Mouse (Mus musculus) liver, embryonic 15.5 days (tissue): Measurements from ENCODE around the gene Fndc3b. TPM values are rescaled to one million over a fixed set of nuclear protein-coding genes. Genes with fewer than 3 reads are reported as not detected.

Experiments used
- ATAC-seq: fragments of 200-750 bp; cut with Nextera tagmentation; 2 replicates; pipeline ENCODE4 v1.8.0; 2017; ENCODE audit warnings: moderate number of reproducible peaks, mild to moderate bottlenecking, moderate library complexity; ENCODE audit not compliant: insufficient read depth
- H3K27ac ChIP-seq: fragments of 300-500 bp; sonication (generic); replicated peaks from 2 replicates; pipeline ENCODE4 v1.5.1; 2015; ENCODE audit warnings: mild to moderate bottlenecking, inconsistent platforms
- H3K27me3 ChIP-seq: fragments of 300-500 bp; sonication (generic); 2 replicates; pipeline ENCODE4 v1.6.1; 2015; ENCODE audit warnings: mild to moderate bottlenecking, inconsistent platforms
- H3K36me3 ChIP-seq: fragments of 300-500 bp; sonication (generic); replicated peaks from 2 replicates; pipeline ENCODE4 v1.6.1; 2015; ENCODE audit warnings: moderate library complexity, mild to moderate bottlenecking, inconsistent platforms
- H3K4me1 ChIP-seq: fragments of 300-500 bp; sonication (generic); replicated peaks from 2 replicates; pipeline ENCODE4 v1.6.1; 2015; ENCODE audit warnings: inconsistent platforms
- H3K4me2 ChIP-seq: fragments of 300-500 bp; sonication (generic); 2 replicates; pipeline ENCODE4 v1.6.1; 2015; ENCODE audit warnings: moderate library complexity, mild to moderate bottlenecking, inconsistent platforms
- H3K4me3 ChIP-seq: fragments of 300-500 bp; sonication (generic); replicated peaks from 2 replicates; pipeline ENCODE4 v1.5.1; 2015; ENCODE audit warnings: mild to moderate bottlenecking, inconsistent platforms
- H3K9ac ChIP-seq: fragments of 300-500 bp; sonication (generic); 2 replicates; pipeline ENCODE4 v1.6.1; 2015; ENCODE audit warnings: moderate library complexity, mild to moderate bottlenecking, inconsistent platforms
- H3K9me3 ChIP-seq: fragments of 300-500 bp; sonication (generic); replicated peaks from 2 replicates; pipeline ENCODE4 v1.6.1; 2016; ENCODE audit warnings: inconsistent platforms
- WGBS: fragments of 180-500 bp; shearing (Covaris S2); methylation state at CpG from one replicate; pipeline ENCODE4 v1.1.7; 2015; ENCODE audit warnings: mixed read lengths; ENCODE audit not compliant: insufficient replicate concordance; 5-methylcytosine and 5-hydroxymethylcytosine counted together
- polyA plus RNA-seq: library from polyadenylated mRNA; unstranded; fragments of >200 nt; fragmentation: Nextera tagmentation; extraction: Ambion mirVana; gene quantifications from 2 replicates; pipeline ENCODE4 v1.2.1, GENCODE M21; 2015

The Fndc3b gene
- polyA plus RNA-seq, 1 experiment from 2014 or later = 8.5 TPM

DNA sequence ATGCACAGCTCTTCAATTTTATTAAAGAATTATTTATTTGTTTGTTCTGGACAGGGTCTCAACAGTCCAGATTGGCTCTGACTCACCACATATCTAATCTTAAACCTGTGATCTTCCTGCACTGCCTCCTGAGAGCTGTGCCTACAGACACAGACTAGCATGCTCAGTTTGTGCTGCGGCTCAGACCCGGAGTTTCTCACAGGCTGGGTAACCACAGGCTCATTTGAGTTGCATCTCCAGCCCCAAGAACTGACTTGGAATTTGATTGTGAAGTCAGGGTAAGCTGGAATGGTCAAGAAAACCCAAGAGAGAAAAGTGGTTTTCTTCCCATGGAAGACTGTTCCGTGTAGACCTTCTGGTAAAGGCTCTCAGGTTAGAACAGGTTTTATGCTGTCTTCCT is 184.1 kb downstream of the Fndc3b start:
- Histone ChIP-seq H3K27ac (no peak overlapping the region), H3K4me3 (no peak overlapping the region), H3K9ac (no peak overlapping the region), H3K9me3 (no peaks in the 10 kb centered on the region), H3K4me1 (no peaks in the 10 kb centered on the region), H3K36me3 (no peaks in the 10 kb centered on the region; the same call in 1 of the 2 replicates), H3K27me3 (no peaks in the 10 kb centered on the region), H3K4me2 (no peak overlapping the region)
- no peak for ATAC-seq
- WGBS = 59% methylated on average over 3 of the region's 3 CpGs

DNA sequence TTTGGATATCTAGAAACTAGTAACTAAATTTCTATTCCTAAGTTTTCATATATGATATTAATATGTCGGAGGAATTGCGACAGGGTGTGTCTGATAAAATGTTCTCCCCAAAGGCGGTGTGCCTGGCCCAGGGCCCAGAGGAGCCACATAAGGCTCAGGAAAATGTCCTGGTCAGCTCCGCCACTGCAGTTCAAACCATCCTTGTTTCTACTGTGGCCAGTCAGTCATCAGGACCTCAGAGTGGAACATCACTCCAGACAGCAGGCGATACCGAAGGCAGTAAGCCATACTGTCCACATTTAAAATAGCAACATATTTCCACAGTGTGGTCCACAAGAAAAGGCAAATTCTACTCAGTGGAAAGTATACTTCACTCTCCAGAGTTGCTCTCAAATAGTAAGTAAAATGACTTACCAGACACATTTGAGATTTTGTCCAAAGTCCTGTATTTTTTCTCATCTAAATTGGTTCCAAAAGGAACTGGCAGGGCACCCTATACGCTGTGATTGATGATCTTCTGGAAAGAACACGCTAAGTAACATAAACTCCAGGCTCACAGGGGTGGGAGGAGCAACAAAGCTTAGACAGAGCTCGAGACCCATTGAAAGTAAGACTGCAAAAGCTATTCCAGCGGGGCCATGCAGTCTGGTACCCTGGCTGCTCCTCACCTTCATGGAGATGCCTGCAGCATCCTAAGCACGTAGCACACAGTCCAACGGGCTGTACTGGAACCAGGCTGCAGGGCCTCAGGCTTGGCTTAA is 187.8 kb downstream of the Fndc3b start:
- H3K9me3 ChIP-seq = no peaks in the 10 kb centered on the region
- 71% methylated on average over 12 of the region's 12 CpGs for WGBS
- H3K27ac ChIP-seq = no peak overlapping the region
- H3K27me3 ChIP-seq = no peaks in the 10 kb centered on the region
- no peak overlapping the region for H3K4me2 ChIP-seq
- no peaks in the 10 kb centered on the region for H3K4me1 ChIP-seq
- no peak overlapping the region for H3K4me3 ChIP-seq
- peaks cover 4% of the 10 kb centered on the region; the same call in 1 of the 2 replicates for H3K36me3 ChIP-seq
- ATAC-seq = no peak
- H3K9ac ChIP-seq = no peak overlapping the region

DNA sequence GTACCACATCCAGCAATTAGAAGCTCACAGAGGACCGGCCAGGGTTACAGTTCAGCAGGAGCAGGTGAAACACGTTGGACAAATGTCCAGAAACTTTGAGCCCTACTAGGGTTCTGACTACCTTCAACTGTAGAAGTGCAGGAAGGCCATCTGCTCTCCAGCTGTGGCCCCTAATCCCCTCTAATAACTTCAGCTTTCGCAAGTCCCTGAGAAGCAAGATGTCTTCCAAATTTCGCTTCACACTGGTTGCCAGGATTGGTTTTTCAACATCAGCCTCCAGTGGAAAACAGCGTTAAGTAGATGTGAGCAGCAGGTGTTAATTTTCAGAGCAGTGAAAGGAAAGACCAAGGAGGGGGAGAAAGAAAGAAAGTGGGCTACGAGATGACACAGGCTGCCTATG is 190.7 kb downstream of the Fndc3b start:
- Histone ChIP-seq H3K27ac (no peak overlapping the region), H3K4me1 (no peaks in the 10 kb centered on the region), H3K9me3 (no peaks in the 10 kb centered on the region), H3K4me3 (no peak overlapping the region), H3K4me2 (no peak overlapping the region), H3K27me3 (no peaks in the 10 kb centered on the region), H3K36me3 (0 out of 2 replicates have a peak, but pooled peaks cover 4% of the 10 kb centered on the region), H3K9ac (no peak overlapping the region)
- 56% methylated on average over 6 of the region's 6 CpGs for WGBS
- no peak for ATAC-seq

DNA sequence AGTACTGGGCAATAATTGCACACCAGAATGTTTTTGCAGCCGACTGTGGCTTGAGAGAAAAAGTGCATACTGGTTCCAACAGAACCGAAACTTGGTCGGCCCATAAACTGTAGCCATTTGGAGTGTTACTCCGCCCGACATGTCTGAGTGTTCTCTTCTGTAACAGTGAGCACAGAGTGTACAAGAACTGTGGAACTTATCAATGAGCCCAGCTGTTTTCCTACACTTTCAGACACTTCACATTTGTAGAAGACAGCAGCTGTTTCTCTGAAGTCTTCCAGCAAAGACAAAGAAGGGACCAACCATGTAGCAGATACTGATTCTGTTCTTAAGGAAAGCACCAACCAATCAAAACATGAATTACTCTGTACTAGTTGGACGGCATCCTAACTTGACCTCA is 191.6 kb downstream of the Fndc3b start:
- no peaks in the 10 kb centered on the region for H3K9me3 ChIP-seq
- H3K36me3 ChIP-seq = 0 out of 2 replicates have a peak, but pooled peaks cover 4% of the 10 kb centered on the region
- no peak overlapping the region for H3K9ac ChIP-seq
- WGBS = 62% methylated on average over 6 of the region's 6 CpGs
- H3K4me1 ChIP-seq = no peaks in the 10 kb centered on the region
- no peak for ATAC-seq
- no peak overlapping the region for H3K4me3 ChIP-seq
- H3K4me2 ChIP-seq = no peak overlapping the region
- H3K27me3 ChIP-seq = no peaks in the 10 kb centered on the region
- H3K27ac ChIP-seq = no peak overlapping the region

DNA sequence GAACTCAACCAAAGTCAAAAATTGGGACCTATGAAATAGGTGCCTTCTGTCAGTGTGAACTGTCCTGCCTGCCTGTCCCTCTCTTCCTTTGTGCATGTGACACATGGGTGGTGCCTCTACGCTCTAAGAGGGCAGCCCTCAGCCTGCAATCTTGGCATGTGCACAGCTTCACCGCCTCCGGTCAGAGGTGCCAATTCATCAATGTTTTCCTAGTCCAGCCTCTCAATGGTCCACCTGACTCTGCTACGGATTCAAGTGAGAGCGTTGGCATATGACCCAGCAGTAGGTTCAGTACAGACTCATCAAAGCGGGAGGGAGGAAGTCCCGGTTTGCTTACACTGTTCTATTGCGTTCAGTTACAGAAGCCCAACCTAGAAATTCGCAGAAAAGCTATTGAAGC is 192.2 kb downstream of the Fndc3b start:
- Histone ChIP-seq H3K27ac (no peak overlapping the region), H3K27me3 (no peaks in the 10 kb centered on the region), H3K4me2 (no peak overlapping the region), H3K4me3 (no peak overlapping the region), H3K9ac (no peak overlapping the region), H3K9me3 (no peaks in the 10 kb centered on the region), H3K4me1 (no peaks in the 10 kb centered on the region), H3K36me3 (0 out of 2 replicates have a peak, but pooled peaks cover 4% of the 10 kb centered on the region)
- no peak for ATAC-seq
- 72% methylated on average over 9 of the region's 9 CpGs for WGBS

DNA sequence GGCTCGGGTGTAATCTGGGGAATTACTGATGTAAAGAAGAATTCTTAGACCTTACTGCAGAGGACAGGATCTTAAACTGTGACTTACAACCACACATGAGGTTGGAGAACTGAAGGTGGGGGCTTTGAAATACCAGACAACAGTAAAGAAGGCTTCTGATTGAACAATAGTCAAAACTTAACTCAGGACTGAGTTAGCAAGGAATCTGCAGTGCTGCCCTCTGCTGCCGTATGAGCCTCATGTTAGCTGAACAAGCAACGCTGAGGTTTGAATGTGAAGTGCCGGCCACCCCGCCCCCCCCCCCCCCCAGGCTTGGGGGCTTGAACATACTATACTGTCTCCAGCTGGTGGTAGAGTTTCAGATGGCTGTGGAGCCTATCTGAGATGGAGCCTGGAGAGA is 194.6 kb downstream of the Fndc3b start:
- 61% methylated on average over 5 of the region's 5 CpGs for WGBS
- Histone ChIP-seq H3K4me2 (no peak overlapping the region), H3K4me1 (no peaks in the 10 kb centered on the region), H3K9ac (no peak overlapping the region), H3K36me3 (0 out of 2 replicates have a peak, but pooled peaks cover 4% of the 10 kb centered on the region), H3K27me3 (no peaks in the 10 kb centered on the region), H3K4me3 (no peak overlapping the region), H3K9me3 (no peaks in the 10 kb centered on the region), H3K27ac (no peak overlapping the region)
- ATAC-seq = no peak

DNA sequence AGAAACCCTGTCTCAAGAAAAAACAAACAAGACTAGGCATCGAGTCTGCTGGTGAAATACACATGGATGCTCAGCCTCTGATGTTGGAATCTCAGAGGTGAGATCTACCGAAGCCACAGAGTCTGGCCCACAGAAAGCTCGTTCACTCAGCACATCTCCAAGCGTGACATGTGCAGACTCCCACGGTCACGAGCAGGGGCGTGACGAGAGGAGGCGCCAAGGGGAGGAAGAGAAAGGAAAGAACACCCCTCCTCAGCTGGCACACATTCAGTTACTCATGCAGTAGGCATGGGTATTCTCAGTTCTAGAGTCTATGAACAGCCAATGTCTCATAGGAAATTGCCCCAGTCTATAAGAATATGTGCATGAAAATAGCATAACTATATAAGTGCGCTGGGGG is 199.3 kb downstream of the Fndc3b start:
- H3K36me3 ChIP-seq = peaks cover 12% of the 10 kb centered on the region
- no peak for ATAC-seq
- H3K4me1 ChIP-seq = no peaks in the 10 kb centered on the region
- WGBS = 65% methylated on average over 10 of the region's 10 CpGs
- H3K27me3 ChIP-seq = no peaks in the 10 kb centered on the region
- no peaks in the 10 kb centered on the region for H3K9me3 ChIP-seq
- no peak overlapping the region for H3K4me2 ChIP-seq
- H3K9ac ChIP-seq = no peak overlapping the region
- H3K27ac ChIP-seq = no peak overlapping the region
- no peak overlapping the region for H3K4me3 ChIP-seq

DNA sequence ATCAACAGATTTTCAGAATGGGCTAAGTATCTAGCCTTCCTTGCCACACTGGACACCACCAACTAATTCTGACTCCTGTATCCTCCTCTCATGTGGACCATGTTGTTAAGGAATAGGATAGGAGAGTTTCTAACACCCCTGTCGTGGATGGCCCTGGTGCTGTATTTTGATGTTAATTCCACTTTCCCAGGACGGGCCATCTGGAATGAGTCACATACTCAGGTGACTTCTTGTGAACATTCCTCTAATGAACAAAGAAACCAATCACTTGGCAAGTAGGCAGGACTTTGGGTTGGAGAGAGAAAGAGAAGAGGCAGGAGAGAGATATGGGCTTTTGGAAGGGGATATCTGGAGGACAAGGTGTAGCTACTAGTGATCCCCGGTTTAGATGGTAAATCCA is 204.2 kb downstream of the Fndc3b start:
- WGBS = 72% methylated on average over 3 of the region's 3 CpGs

DNA sequence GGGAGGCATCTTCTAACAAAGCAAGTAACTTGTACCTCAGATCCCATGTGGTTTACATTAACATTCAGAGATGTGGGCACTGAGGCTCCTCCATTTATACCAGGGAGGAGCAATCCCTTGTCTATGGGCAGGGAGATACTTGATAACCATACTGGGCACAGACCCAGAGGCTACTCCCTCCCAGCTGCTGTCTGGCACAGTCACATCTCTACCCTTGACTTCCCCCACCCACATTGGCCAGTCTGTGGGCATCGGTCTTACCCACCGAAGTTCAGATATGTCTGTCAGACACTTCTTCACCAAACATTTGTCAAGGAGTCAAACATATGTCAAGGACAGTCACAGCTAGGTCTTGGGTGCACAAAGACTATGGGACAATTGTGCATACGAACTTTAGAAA is 205.5 kb downstream of the Fndc3b start:
- 63% methylated on average over 3 of the region's 3 CpGs for WGBS
- no peak for ATAC-seq
- H3K9ac ChIP-seq = no peak overlapping the region
- H3K27ac ChIP-seq = no peak overlapping the region
- no peak overlapping the region for H3K4me2 ChIP-seq
- H3K9me3 ChIP-seq = no peaks in the 10 kb centered on the region
- H3K36me3 ChIP-seq = peaks cover 30% of the 10 kb centered on the region
- no peaks in the 10 kb centered on the region for H3K27me3 ChIP-seq
- H3K4me3 ChIP-seq = no peak overlapping the region
- H3K4me1 ChIP-seq = no peaks in the 10 kb centered on the region

More for the DNA sequence above, 204.2 kb downstream of the Fndc3b start:
- Histone ChIP-seq H3K27ac (no peak overlapping the region), H3K4me1 (no peaks in the 10 kb centered on the region), H3K9me3 (no peaks in the 10 kb centered on the region), H3K4me3 (no peak overlapping the region), H3K36me3 (peaks cover 27% of the 10 kb centered on the region), H3K9ac (no peak overlapping the region), H3K4me2 (no peak overlapping the region), H3K27me3 (no peaks in the 10 kb centered on the region)
- ATAC-seq = no peak

DNA sequence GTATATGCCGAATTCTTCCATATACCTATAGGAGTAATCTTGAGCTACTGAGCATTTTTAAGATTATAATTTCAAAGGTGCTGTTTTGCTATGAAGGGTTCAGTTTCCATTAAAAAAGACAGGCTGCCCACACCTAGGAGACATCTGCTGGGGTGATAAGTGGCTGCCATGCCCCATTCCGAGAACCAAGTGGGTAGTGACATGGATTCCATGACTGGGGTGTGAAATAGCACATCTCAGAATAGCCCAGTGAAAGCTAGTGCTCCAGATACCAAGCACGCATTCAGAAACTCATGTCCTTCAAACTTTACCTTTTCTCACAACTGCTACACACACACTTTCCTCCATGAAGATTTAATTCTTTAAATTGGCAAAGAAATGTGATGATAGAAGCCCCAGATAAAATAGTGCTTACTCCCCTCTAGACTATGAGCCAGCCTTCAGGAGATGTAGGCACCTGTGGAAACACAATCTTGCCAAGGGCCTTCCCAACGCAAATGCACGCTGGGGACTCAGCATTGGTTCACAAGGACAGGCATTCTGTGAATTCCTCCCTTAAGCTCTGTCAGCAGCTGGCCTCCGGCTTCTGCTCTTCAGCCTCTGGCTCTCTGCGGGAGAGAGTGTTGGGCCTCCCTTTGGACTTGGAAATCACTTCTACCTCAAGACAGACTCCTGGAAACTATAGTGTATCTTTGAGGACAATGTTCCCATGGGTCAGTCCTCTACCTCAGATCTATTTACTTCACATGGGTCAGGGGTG is 207.6 kb downstream of the Fndc3b start:
- 66% methylated on average over 7 of the region's 7 CpGs for WGBS
- no peak overlapping the region for H3K4me2 ChIP-seq

DNA sequence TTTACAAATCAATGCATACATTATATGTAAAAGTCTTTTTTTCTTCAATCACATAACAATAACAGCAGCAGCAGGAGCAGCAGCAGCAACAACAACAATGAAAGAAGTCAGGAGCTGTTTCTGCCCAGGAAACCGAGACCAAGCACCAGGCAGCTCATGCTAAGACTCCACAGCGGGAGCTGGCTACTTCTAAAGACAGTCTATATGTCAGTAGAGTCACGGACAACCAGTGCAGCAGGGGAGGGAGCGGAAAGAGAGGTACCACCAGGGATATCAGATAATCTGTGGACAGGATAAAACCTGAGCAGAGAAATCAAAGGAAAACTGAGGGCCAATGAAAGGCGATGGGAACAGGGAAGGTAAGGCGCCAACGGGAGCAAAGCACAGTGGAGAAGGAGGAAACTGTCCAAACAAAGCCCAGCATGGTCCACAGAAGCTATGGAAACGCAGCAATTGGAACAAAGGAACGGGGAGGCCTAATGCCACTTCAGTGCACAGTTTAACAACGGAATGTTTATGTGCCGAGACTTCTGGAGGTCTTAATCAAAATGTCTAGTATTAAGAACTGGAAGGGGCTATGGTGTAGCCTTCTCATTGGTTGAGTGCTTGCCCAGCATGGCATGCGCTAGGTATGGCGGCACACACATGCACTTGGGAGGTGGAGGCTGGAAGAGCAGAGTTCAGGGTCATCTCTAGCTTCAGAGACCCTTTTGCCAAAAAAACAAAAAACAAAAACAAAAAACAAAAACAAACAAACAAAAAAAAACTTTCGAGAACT is 215.6 kb downstream of the Fndc3b start:
- H3K27me3 ChIP-seq = no peaks in the 10 kb centered on the region
- H3K4me1 ChIP-seq = no peaks in the 10 kb centered on the region
- H3K9me3 ChIP-seq = no peaks in the 10 kb centered on the region; the same call in 1 of the 2 replicates
- H3K36me3 ChIP-seq = peaks cover 37% of the 10 kb centered on the region
- no peak overlapping the region for H3K9ac ChIP-seq
- H3K4me2 ChIP-seq = no peak overlapping the region
- no peak overlapping the region for H3K27ac ChIP-seq
- no peak overlapping the region for H3K4me3 ChIP-seq
- WGBS = 71% methylated on average over 14 of the region's 14 CpGs
- ATAC-seq = no peak

More for the DNA sequence above, 207.6 kb downstream of the Fndc3b start:
- peaks cover 35% of the 10 kb centered on the region for H3K36me3 ChIP-seq
- H3K27me3 ChIP-seq = no peaks in the 10 kb centered on the region
- H3K9ac ChIP-seq = no peak overlapping the region
- ATAC-seq = no peak
- H3K4me3 ChIP-seq = no peak overlapping the region
- H3K9me3 ChIP-seq = no peaks in the 10 kb centered on the region; the same call in 1 of the 2 replicates
- H3K4me1 ChIP-seq = no peaks in the 10 kb centered on the region
- no peak overlapping the region for H3K27ac ChIP-seq
